Mouse (Mus musculus) heart, postnatal 25 days (tissue): ENCODE measurements around the gene Gtf2i. TPM values are rescaled to one million over a fixed set of nuclear protein-coding genes. Genes with fewer than 3 reads are reported as not detected.
A peak's percentile ranks its signal among the peaks of the same experiment; 100 is the strongest.

ENCODE experiments used
- DNase-seq: peaks from one replicate; pipeline ENCODE4 v3.0.0; 2022; ENCODE audit warnings: low spot score
- intact Hi-C: fragments of 180-260 bp; cut with DNase I; formaldehyde crosslinking; loops from one replicate; pipeline ENCODE4 v1.15.1; 2025
- total RNA-seq, 2 experiments: library from RNA; stranded (reverse); gene quantifications; 2 replicates each; pipeline ENCODE4 v1.2.3; 2021

Gene Gtf2i
- total RNA-seq, 2 experiments from 2014 or later: 194 to 218 TPM

DNA sequence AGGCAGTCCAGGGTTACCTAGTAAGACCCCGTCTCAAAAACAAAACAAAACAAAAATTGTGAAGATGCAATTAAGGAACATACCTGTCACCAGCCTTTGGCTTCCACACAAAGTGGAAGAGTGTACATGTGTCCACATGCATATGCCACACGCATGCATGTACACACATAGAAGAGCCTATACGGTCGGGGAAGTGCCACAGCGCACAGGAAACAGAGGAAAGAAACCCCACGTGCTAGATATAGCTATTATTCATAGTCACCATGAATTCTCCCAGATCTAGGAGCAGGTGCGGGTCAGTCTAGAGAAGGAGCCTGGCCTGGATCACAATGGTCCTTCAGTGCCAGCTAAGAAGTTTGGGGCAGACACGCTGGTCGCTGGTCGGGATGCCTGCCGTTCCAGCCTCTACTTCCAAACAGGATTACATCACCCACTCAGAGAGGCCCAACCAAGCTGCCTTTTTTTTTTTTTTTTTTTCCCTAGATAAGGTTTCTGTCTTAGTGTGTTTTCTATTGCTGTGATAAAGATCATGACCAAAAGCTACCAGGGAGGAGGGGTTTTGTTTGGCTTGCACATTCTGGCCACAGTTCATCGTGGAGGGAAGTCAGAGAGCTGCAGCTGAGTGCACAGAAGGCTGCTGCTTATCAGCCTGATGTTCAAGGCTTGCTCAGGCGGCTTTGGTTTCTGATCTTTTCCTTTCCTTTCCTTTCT lies 11.5 kb upstream of the Gtf2i start:
- intact Hi-C loops: no loop called here

DNA sequence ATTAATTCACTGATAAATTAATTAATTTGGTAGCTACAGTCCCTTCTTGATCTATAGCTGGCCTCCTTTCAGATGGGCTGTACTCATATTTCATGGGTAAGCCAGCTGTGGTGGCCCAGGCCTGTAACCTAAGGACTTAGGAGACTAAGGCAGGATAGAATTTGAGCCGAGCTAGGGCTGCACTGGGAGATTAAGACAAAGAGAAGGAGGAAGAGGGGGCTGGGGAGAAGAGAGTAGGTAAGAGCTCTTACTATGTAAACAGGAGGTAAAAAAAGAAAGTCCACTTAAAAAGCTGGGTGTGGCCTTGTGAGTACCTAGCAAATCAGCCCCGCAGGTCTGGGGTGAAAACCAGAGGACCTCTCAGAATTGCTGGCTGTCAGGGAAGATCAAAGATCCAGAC lies 9.3 kb upstream of the Gtf2i start:
- intact Hi-C loops: no loop called here
- no peak for DNase-seq

More for the DNA sequence above, 11.5 kb upstream of the Gtf2i start:
- DNase-seq: no peak

DNA sequence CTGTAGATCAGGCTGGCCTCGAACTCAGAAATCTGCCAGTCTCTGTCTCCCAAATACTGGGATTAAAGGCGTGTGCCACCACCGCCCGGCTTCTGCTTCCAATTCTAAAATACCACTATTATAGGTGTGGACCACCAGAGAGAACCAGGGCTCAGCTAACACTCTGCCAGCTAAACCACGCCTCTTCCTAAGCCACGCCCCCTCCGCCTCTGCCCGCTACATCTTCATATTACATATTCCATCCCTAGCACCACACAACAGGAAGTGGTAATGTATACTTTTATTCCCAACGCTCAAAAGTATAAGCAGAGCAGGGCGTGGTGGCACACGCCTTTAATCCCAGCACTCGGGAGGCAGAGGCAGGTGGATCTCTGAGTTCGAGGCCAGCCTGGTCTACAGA lies 8.8 kb upstream of the Gtf2i start:
- DNase-seq: no peak
- intact Hi-C loops: no loop called here

DNA sequence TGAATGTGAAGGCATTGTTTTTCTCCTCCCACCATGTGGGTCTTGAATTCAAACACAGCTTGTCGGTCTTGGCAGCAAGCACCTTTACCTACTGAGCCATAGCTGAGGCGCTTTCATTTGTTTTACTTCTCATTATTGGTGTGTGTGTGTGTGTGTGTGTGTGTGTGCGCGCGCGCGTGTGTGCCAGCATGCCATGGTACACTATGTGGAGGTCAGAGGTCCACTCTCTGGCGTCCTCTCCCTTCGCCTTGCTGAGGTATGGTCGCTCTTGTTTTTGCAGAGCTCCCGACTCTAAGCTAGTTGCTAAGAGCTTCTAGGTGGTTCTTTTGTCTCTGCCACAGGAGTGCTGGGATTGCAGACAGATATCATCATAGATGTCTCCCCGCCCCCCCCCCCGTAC lies 7.8 kb upstream of the Gtf2i start:
- intact Hi-C loops: no loop called here
- no peak for DNase-seq

DNA sequence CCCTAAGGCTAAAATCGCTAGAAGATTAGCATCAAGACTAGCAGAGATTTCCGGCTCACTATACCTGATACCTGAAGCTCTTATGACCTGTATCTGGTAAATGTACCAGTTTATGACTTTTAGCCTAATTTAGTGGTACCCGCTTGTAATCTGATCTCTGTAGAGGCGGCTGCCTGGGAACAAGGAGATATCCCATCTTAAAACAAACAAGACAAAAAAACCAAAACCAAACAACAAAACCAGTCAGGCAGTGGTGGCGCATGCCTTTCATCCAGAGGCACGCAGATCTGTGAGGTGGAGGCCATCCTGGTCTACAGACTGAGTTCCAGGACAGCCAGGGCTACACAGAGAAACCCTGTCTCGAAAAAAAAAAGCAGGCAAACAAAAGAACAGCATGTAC lies 7.1 kb upstream of the Gtf2i start:
- no peak for DNase-seq
- intact Hi-C loops: no loop called here

DNA sequence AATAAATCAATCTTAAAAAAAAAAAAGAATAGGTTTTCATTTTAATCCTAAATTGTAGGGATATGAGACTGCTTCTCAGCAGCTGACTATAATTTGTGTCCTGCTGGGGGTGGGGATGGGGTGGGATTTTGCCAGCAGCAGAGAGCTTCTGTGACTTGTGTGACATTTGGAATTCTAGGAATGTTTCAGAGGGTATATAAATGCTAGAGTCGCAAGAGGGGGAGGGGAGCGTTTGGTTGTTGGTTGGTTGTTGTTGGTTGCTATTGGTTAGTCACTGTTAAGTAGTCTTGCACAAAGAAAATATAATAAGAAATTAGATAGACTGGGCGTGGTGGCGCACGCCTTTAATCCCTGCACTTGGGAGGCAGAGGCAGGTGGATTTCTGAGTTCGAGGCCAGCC lies 4.3 kb upstream of the Gtf2i start:
- DNase-seq: no peak
- intact Hi-C loops: loop anchor here (10.0 kb wide), 2 partner anchors 134 to 224 kb away; partner anchors contain the start of genes Castor2 and Gtf2ird2

DNA sequence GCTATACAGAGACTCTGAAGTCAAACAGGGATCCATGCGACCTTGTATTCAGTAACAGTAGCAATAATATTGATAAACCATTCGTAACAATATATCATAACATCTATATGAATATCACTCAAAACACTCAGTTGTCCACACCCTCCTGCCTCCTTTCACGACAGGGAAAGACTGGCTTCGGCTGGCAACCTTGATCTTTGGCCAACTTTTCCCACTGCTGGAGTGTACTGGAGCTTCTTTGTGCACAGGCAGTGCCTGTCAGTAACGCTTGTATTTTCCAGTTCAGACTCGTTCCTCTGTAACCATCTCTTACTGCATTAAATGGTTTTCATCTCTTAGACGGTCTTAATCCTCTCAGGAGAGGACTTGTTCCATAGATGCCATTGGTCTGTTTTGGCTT lies 2.2 kb upstream of the Gtf2i start:
- no peak for DNase-seq
- intact Hi-C loops: loop anchor here (2.0 to 10.0 kb wide), 3 partner anchors 24 to 222 kb away; partner anchors contain the start of genes Castor2 and Gtf2ird2

DNA sequence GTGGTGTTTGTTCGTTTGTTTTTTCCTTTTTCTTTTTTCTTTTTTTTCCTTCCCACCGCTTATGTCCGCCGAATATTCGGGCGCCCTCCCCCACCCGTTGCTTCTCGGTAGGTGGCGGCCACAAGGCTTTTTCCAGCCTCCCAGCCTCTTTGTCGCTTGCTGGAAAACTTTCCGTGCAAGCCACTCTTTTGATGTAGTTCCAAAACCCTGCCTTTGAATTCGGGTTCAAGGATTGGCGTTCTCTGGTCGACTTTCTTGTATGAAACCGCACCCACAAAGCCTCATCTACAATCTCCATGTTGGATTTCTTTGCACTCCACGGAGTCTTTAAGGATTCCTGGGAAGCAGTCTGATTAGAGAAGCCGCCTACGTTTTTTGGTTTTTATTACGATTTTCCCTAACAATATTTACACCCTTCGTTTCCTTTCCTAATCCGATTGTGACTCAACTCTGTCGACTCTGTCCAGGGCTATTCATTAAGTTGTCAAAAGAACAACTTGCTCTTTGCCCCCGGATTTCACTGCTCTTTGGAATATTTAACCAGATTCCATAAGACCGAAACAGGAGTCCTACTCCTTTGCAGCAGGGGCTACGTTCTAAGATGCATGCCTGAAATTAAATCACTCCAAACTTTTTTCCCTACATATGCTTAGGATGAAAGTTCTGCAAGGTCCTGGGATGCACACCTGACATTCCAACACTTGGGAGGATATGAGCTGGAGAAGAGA lies 1.2 kb upstream of the Gtf2i start:
- intact Hi-C loops: loop anchor here (2.0 to 10.0 kb wide), 3 partner anchors 25 to 221 kb away; partner anchors contain the start of genes Castor2 and Gtf2ird2
- peak; percentile 29 for DNase-seq

DNA sequence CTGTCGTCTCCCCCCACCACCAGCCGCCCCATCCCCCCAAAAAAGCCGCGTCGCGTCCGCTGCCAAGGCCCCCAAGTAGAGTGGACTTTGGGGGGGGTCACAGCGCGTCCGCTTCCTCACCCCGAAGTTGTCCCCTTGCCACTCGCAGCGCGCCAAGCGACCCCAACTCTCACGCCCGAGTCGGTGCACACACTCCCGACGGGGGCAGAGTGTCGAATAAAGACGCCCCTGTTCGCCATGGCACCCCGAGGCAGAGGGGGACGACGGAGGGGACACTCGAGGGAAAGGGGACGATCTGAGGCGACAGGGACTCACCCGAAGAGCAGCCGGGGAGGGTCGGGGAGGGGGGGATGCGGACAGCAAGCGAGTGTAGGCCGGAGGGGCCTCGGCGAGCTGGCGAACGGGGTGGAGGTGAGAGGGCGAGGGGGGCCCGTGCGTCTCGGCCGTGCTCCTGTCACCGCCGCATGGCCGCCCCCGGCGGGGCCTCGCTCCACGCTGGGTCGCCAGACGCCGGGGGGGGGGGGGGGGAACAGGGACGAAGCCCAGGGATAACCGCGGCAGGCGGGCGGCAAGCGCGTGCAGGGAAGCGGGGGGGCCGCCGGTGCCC lies 389 bp downstream of the Gtf2i start:
- intact Hi-C loops: loop anchor here (5.0 to 10.0 kb wide), 3 partner anchors 42 to 219 kb away; partner anchors contain the start of genes Castor2 and Gtf2ird2
- no peak for DNase-seq

DNA sequence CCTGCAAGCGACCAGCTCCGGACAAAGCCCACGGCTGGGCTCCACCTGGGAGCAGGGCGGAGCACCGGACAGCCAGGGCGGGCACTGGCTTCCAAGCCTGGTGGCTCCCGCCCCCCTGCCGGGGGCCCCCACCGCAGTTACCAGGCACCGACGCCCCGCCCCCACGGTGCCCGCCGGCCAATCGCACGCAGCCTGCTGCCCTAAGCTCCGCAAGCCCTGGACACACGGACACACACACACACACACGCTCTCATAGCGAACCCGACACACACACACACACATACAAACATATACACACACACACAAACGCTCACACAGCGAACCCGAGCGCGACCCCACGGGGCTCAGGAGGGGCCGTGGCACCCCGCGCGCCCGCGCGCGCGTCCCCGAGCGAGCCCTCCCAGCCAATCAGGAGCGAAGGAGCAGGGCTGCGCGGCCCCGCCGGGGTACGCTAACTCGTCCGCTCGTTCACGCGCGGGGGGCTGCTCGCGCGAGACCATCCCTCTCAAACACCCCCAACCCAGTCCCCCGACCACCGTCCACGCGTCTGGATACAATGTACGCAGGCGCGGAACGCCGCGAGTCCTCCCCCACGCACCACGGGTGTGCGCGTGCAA lies 1.0 kb downstream of the Gtf2i start:
- peak; percentile 94 for DNase-seq
- intact Hi-C loops: loop anchor here (5.0 to 10.0 kb wide), 3 partner anchors 41 to 219 kb away; partner anchors contain the start of genes Castor2 and Gtf2ird2

DNA sequence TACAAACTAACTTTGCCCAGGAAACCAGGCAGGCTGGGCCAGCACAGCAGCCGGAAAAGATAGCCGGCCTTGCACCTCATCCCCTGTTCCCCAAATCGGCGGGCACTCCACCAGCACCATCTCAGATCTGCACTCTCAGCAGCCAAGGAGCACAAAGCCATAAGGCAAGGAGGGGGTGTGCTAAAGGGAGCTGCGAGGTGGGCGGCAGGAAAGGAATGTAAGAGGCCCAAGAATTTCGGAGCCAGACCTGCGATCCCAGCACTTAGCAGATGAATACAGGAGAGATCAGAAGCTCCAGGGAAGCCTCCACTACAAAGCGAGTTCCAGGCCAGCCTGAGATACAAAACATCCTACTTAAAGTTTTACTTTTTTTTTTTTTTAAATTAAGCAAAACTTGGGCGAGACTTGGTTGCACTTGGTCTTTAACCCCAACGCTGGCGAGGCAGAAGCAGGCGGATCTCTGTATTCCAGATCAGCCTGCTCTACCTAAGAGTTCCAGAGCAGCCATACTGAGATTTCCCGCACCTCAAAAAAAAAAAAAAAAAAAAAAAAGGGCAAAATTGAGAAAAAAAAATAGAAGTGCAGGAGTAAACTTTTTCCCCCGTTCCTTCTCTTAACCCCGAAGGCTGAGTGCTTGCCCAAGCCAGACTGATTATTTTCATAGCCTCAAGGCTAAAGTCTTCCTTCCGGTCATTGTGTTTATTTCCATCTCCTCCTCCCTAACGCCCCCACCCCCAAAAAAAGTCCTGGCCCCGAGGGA lies 1.7 kb downstream of the Gtf2i start:
- peak; percentile 4 for DNase-seq
- intact Hi-C loops: loop anchor here (5.0 to 10.0 kb wide), 3 partner anchors 41 to 218 kb away; partner anchors contain the start of genes Castor2 and Gtf2ird2

DNA sequence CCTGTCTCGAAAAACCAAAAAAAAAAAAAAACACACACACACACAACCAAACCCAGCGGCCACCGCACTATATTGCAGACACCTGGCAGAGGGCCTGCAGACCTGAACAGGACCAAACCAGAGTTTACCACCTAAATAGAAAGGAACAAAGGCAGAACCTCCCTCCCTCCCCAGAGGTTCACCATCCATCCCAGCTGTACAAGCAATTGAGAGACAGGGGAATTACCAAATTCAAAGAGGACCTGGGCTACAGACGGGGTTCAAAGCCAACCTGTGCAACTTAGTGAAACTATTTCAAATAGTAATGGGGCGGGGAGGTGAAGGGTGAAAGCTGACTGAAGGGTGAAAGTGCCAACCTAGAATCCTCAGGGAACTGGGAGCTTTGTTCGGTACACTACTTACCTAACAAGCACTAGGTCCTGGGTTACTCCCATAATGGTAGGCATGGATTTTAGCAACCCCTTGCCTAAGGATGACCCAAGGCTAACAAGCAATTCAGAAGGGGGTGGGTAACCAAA lies 2.6 kb downstream of the Gtf2i start:
- DNase-seq: no peak
- intact Hi-C loops: loop anchor here (5.0 to 10.0 kb wide), 3 partner anchors 40 to 217 kb away; partner anchors contain the start of genes Castor2 and Gtf2ird2

DNA sequence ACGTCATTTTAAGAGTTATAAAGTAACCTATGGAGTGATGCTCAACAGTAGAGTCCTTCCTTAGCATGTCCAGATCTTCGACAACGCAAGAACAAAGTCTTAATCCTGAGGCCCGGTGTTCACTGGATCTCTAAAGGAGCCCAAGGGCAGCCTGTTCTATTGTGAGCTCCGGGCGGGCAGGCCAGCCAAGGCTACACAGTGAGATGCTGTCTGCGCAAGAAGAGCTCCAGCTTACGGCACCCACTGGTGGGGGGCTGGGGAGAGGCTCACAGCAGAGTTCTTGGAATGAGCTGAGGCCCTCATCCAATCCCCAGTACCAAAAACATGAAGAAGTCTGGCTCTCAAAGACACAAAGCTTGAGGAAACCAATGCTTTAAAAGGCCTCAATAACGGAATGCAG lies 4.4 kb downstream of the Gtf2i start:
- intact Hi-C loops: loop anchor here (5.0 to 10.0 kb wide), 3 partner anchors 38 to 215 kb away; partner anchors contain the start of genes Castor2 and Gtf2ird2
- DNase-seq: no peak

DNA sequence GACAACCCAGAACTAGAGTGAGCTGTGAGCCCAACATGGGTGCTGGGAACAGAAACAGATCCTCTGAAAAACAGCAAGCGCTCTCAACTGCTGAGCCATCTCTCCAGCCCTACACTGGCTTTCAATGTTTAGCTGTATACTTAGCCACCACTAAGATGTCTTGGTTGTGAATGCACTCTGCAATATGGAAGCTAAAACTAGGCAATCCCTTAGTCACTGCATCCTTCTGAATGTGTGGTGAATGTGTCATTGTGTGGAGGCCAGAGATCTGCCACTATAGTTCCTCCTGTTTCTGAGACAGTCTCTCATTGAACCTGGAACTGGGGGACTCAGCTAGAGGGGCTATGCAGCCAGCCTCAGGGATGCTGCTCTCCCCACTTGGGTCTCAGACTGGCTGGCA lies 5.2 kb downstream of the Gtf2i start:
- no peak for DNase-seq
- intact Hi-C loops: no loop called here

DNA sequence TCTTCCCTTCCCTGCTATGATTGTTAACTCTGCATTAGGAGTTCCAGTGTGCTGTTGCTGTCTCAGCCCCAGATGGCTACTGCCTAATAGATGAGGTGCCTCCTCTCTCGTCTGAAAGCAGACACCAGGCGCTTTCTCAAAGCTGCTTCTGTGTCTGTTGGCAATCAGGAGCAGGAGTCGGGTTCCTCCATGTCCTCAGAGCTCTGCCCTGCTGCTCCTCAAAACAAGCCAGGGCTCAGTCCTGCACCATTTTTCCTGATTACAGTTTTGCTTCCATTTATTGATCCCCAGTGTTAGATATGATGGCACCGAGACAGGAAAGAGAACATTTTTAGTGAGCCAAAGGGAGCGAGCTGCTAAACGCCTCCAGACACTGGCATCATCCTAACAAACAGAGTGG lies 9.9 kb downstream of the Gtf2i start:
- intact Hi-C loops: no loop called here
- no peak for DNase-seq

DNA sequence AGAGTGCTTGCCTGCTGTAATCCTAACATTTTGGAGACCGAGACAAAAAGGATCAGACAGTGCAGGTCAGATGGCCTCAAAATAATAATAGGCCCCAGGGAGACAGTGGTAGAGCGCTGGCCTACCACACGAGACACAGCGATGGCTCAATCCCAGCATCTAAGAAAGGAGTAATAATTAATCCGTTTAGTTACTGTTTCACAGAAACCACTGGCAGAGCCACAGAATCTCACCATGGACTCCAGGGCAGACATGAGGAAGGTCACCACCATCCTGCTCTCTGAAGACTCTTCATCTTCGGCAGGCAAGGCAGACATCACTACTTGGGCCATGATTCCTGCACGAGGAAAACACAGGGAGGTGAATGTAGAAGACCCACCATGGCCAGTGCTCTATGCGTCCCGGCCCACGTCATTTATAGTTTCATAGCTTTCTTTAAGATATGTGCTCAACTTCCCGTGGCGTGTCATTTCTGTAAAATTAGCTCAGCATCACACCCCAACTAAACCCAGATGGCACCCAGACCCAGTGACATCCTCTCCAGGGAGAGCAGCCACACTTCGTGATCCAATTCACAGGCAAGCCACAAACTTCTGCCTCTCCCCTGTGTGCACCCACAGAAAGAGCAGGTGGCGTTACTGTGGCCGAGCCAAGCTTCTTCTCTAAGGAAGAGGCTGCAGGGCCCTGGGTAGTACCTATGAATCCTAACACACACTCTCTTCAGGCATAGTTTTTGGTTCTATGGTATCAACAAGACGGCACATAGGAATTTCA lies 19.1 kb downstream of the Gtf2i start:
- no peak for DNase-seq
- intact Hi-C loops: no loop called here

DNA sequence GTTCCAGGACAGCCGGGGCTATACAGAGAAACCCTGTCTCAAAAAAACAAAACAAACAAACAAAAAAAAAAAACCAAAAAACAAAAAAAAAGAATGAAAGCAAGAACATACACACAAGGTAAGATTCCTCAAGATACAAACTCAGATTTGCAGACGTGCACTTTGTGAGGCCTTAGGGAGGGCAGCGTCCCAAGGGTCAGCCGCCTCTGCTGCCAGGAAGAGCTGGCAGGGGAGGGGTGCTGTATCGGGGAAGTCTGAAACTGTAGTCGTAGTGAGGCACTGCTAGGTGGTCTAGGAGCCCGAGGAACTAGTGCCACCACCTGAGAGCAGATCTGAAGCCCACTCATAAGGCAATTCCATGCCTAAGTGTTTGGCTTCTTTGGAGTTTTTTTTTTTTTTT lies 20.0 kb downstream of the Gtf2i start:
- DNase-seq: no peak
- intact Hi-C loops: no loop called here

DNA sequence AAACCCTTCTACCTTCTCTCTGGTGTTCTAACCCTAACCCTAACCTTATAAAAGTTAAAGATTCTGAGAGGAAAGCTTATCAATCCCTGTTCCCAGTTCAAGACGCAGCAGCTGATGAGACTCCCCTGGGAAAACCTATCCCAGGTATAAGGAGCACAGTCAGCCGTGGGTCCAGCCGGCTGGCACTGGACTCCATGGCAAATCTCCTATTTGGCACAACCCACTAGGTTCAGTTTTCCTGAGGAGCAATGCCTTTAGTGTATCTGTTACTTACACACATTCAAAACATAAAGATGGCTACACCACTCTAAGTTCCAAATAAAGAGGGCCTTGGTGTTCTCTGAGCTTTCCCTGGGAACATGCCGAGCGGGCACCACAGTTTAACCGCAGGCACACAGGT lies 23.5 kb downstream of the Gtf2i start:
- intact Hi-C loops: no loop called here
- no peak for DNase-seq
